ENCODE assay signal across 10 mouse cellular contexts in the genomic region with DNA sequence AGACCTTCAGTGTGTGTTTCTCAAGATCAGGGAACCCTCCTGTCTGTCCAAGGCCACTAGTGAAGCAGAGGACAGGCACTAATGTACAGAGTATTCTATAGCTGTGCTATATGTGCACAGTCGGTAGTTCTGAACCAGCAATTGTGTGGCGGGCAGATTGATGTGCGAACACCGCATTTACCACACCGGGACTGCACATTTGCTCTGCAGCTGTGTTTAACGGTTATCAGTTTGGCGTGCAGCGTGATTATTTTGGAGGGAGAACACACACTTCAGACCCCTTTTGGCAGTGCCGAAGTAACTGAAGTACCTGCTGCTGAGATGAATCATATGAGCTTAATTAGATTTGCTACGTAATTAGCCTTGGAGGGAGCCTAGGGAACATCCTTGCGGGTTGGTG.
A peak's percentile ranks its signal among the peaks of the same experiment; 100 is the strongest.
DNase-seq lines count a peak whose midpoint lies in the region; ATAC-seq lines count a peak whose summit lies in the region.
"Had no signal": no experiment of that assay in that cellular context is flagged by ENCODE, and none has a peak within 500 bp of the region (broad histone marks: within the 10 kb centered on the region; RNA-seq: fewer than 3 reads in every experiment).

No protein-coding gene starts in this region.

- no peaks in the 10 kb centered on the region for H3K27me3 ChIP-seq in neural tube, embryonic 11.5 days (ENCODE audit: control insufficient read depth, insufficient read depth, low read length)
- no peaks in the 10 kb centered on the region for H3K27me3 ChIP-seq in hindbrain, embryonic 14.5 days (ENCODE audit: control insufficient read depth, insufficient read depth, low read length)
- no peaks in the 10 kb centered on the region for H3K27me3 ChIP-seq in stomach, embryonic 14.5 days (ENCODE audit: control insufficient read depth, insufficient read depth, low read length)

- H3K4me3 ChIP-seq in neural tube, embryonic 11.5 days (ENCODE audit: low read depth, low read length) = no peak overlapping the region
- H3K4me3 ChIP-seq in hindbrain, embryonic 14.5 days (replicated peaks; ENCODE audit: low read length) = no peak overlapping the region
- H3K4me3 ChIP-seq in stomach, embryonic 14.5 days (ENCODE audit: low read depth, low read length) = no peak overlapping the region

- ATAC-seq in neural tube, embryonic 11.5 days (ENCODE audit: insufficient read depth, low FRiP score, low TSS enrichment) = peak; percentile 32; the same call in 1 of the 2 replicates
- peak; percentile 44; the same call in 1 of the 2 replicates for ATAC-seq in hindbrain, embryonic 14.5 days (ENCODE audit: low FRiP score)
- ATAC-seq in stomach, embryonic 14.5 days (ENCODE audit: insufficient number of reproducible peaks, insufficient read depth, low FRiP score, low read depth) = no peak
- ATAC-seq: CD4-positive, CD25-positive, alpha-beta regulatory T cell, adult 4 months had no signal

- no peaks in the 10 kb centered on the region for H3K9me3 ChIP-seq in neural tube, embryonic 11.5 days (ENCODE audit: control insufficient read depth, low read length)
- no peaks in the 10 kb centered on the region for H3K9me3 ChIP-seq in hindbrain, embryonic 14.5 days (ENCODE audit: control insufficient read depth, low read length)
- no peaks in the 10 kb centered on the region for H3K9me3 ChIP-seq in stomach, embryonic 14.5 days (ENCODE audit: control insufficient read depth, low read depth, low read length)

- WGBS in neural tube, embryonic 11.5 days = 35% methylated on average over 11 of the region's 11 CpGs
- WGBS in hindbrain, embryonic 14.5 days = 27% methylated on average over 11 of the region's 11 CpGs
- 43% methylated on average over 11 of the region's 11 CpGs for WGBS in stomach, embryonic 14.5 days

- DNase-seq in cerebellum, postnatal 14 days = peak; percentile 20 to 38
- no peak for DNase-seq in cerebellum, postnatal 4 days (ENCODE audit: low spot score in 2 of 2)
- DNase-seq in neural tube, embryonic 11.5 days (ENCODE audit: low spot score) = peak; percentile 33
- no peak for DNase-seq in neural tube, embryonic 10.5 days (ENCODE audit: extremely low spot score, low spot score)
- DNase-seq in hindbrain, embryonic 14.5 days (ENCODE audit: low spot score) = no peak
- no peak for DNase-seq in Muller cell, postnatal 12 days (ENCODE audit: inconsistent ontology term)
- DNase-seq in thymus, adult 18-20 months = no peak
- DNase-seq: thymus, postnatal 14 days had no signal

- H3K27ac ChIP-seq in neural tube, embryonic 11.5 days (ENCODE audit: low read depth, low read length) = no peak overlapping the region
- peak overlapping the region; percentile 54 for H3K27ac ChIP-seq in hindbrain, embryonic 14.5 days
- no peak overlapping the region for H3K27ac ChIP-seq in stomach, embryonic 14.5 days (ENCODE audit: low read length)

- peaks cover 18% of the 10 kb centered on the region for H3K4me1 ChIP-seq in neural tube, embryonic 11.5 days (ENCODE audit: control insufficient read depth, insufficient read depth, low read length)
- H3K4me1 ChIP-seq in hindbrain, embryonic 14.5 days (replicated peaks; ENCODE audit: control insufficient read depth, insufficient read depth, low read length) = peaks cover 28% of the 10 kb centered on the region
- peaks cover 11% of the 10 kb centered on the region for H3K4me1 ChIP-seq in stomach, embryonic 14.5 days (ENCODE audit: control insufficient read depth, insufficient read depth, low read length)

- H3K4me2 ChIP-seq in neural tube, embryonic 11.5 days (ENCODE audit: low read depth) = no peak overlapping the region
- H3K4me2 ChIP-seq in hindbrain, embryonic 14.5 days (replicated peaks) = peak overlapping the region; percentile 40
- peak overlapping the region; percentile 24; the same call in 1 of the 2 replicates for H3K4me2 ChIP-seq in stomach, embryonic 14.5 days (replicated peaks; ENCODE audit: low read depth, low read length)

- H3K9ac ChIP-seq in neural tube, embryonic 11.5 days (ENCODE audit: low read length) = no peak overlapping the region
- no peak overlapping the region for H3K9ac ChIP-seq in hindbrain, embryonic 14.5 days
- no peak overlapping the region for H3K9ac ChIP-seq in stomach, embryonic 14.5 days (replicated peaks; ENCODE audit: low read depth, low read length)

- no peaks in the 10 kb centered on the region for H3K36me3 ChIP-seq in neural tube, embryonic 11.5 days (ENCODE audit: control insufficient read depth, insufficient read depth, low read length)
- no peaks in the 10 kb centered on the region for H3K36me3 ChIP-seq in hindbrain, embryonic 14.5 days (replicated peaks; ENCODE audit: control insufficient read depth, insufficient read depth)
- H3K36me3 ChIP-seq in stomach, embryonic 14.5 days (ENCODE audit: control insufficient read depth, insufficient read depth, low read length) = no peaks in the 10 kb centered on the region

Comparison
In these comparisons a context has a peak if more than half of its experiments do, and no peak if none do; other contexts are left out.
1. DNase-seq: peak in cerebellum, postnatal 14 days (2 of 2) and neural tube, embryonic 11.5 days (single experiment); none in cerebellum, postnatal 4 days (0 of 2), neural tube, embryonic 10.5 days (single experiment), hindbrain, embryonic 14.5 days (single experiment), Muller cell, postnatal 12 days (single experiment) and thymus, adult 18-20 months (0 of 2).